28 mouse cellular contexts compared by ENCODE assay signal in genomic region chr14:47269056-47269455, GRCm38 (mm10).
"Had no signal": no experiment of that assay in that cellular context is flagged by ENCODE, and none has a peak within 500 bp of the region (broad histone marks: within the 10 kb centered on the region; RNA-seq: fewer than 3 reads in every experiment).

No protein-coding gene starts in this region.

- H3K4me3 ChIP-seq: embryonic facial prominence, embryonic 10.5 days; embryonic facial prominence, embryonic 12.5 days; embryonic facial prominence, embryonic 13.5 days; embryonic facial prominence, embryonic 15.5 days; erythroblast, embryonic 14.5 days; forebrain, embryonic 10.5 days; forebrain, embryonic 12.5 days; forebrain, embryonic 13.5 days; forebrain, embryonic 15.5 days; gastrocnemius, adult 2 months; heart, adult 2 months had no signal

- DNase-seq: cerebellum, adult 2 months; cerebellum, adult 8-10 months; cerebellum, adult 9-10 months; cerebellum, adult 9-11 months; cerebellum, postnatal 10 days; cerebellum, postnatal 14 days; cerebellum, postnatal 25 days; cerebellum, postnatal 36 days; embryo, embryonic 11 days; forebrain, postnatal 0 days; gastrocnemius, adult 2 months; gastrocnemius, postnatal 10 days; gastrocnemius, postnatal 14 days; gastrocnemius, postnatal 25 days; gastrocnemius, postnatal 36 days; heart, adult 18-20 months; heart, adult 2 months had no signal

- ATAC-seq: forebrain, embryonic 13.5 days; forebrain, embryonic 14.5 days; forebrain, embryonic 15.5 days; forebrain, embryonic 16.5 days; forebrain, postnatal 0 days had no signal

- H3K27ac ChIP-seq: embryonic facial prominence, embryonic 10.5 days; embryonic facial prominence, embryonic 12.5 days; embryonic facial prominence, embryonic 13.5 days; embryonic facial prominence, embryonic 15.5 days; forebrain, embryonic 10.5 days; forebrain, embryonic 12.5 days; forebrain, embryonic 13.5 days; forebrain, embryonic 15.5 days; gastrocnemius, adult 2 months; heart, adult 2 months had no signal

- H3K27me3 ChIP-seq: embryonic facial prominence, embryonic 12.5 days; embryonic facial prominence, embryonic 13.5 days; embryonic facial prominence, embryonic 15.5 days; forebrain, embryonic 12.5 days; forebrain, embryonic 13.5 days; forebrain, embryonic 15.5 days had no signal

- H3K4me2 ChIP-seq: embryonic facial prominence, embryonic 12.5 days; embryonic facial prominence, embryonic 13.5 days; embryonic facial prominence, embryonic 15.5 days; forebrain, embryonic 12.5 days; forebrain, embryonic 13.5 days; forebrain, embryonic 15.5 days had no signal

- H3K9me3 ChIP-seq: embryonic facial prominence, embryonic 10.5 days; embryonic facial prominence, embryonic 12.5 days; embryonic facial prominence, embryonic 13.5 days; embryonic facial prominence, embryonic 15.5 days; forebrain, embryonic 10.5 days; forebrain, embryonic 12.5 days; forebrain, embryonic 13.5 days; forebrain, embryonic 15.5 days had no signal

- H3K9ac ChIP-seq: embryonic facial prominence, embryonic 12.5 days; embryonic facial prominence, embryonic 13.5 days; embryonic facial prominence, embryonic 15.5 days; forebrain, embryonic 12.5 days; forebrain, embryonic 13.5 days; forebrain, embryonic 15.5 days; forebrain, postnatal 0 days had no signal

- H3K4me1 ChIP-seq: embryonic facial prominence, embryonic 10.5 days; embryonic facial prominence, embryonic 12.5 days; embryonic facial prominence, embryonic 13.5 days; embryonic facial prominence, embryonic 15.5 days; forebrain, embryonic 10.5 days; forebrain, embryonic 12.5 days; forebrain, embryonic 13.5 days; forebrain, embryonic 15.5 days had no signal
